Mouse (Mus musculus): ENCODE results near the gene St3gal3. TPM values are rescaled to one million over a fixed set of nuclear protein-coding genes. Genes with fewer than 3 reads are reported as not detected.

Gene St3gal3
- polyA plus RNA-seq, 1 experiment: 36.9 TPM

- DNase-seq (ENCODE audit: low read depth): no peak
- TF ChIP-seq CTCF (IDR thresholded peaks at IDR 0.05; ENCODE audit: borderline replicate concordance, extremely low read depth, insufficient read depth, insufficient read length) (no peak), POLR2A (IDR thresholded peaks at IDR 0.05; ENCODE audit: borderline replicate concordance, extremely low read depth, insufficient read depth, insufficient read length, poor library complexity, severe bottlenecking) (no peak)
Observed at GRCm38 (mm10) chr4:118043331-118044002, 91.2 kb downstream of the St3gal3 start.

GRCm38 (mm10) chr4:118042671-118043320, 91.9 kb downstream of the St3gal3 start:
- DNase-seq (ENCODE audit: low read depth): no peak
- TF ChIP-seq CTCF (IDR thresholded peaks at IDR 0.05; ENCODE audit: borderline replicate concordance, extremely low read depth, insufficient read depth, insufficient read length): no peak
- TF ChIP-seq POLR2A (IDR thresholded peaks at IDR 0.05; ENCODE audit: borderline replicate concordance, extremely low read depth, insufficient read depth, insufficient read length, poor library complexity, severe bottlenecking): no peak

GRCm38 (mm10) chr4:118041145-118041544, 93.6 kb downstream of the St3gal3 start:
- no peak for TF ChIP-seq CTCF (IDR thresholded peaks at IDR 0.05; ENCODE audit: borderline replicate concordance, extremely low read depth, insufficient read depth, insufficient read length)
- no peak for DNase-seq (ENCODE audit: low read depth)

GRCm38 (mm10) chr4:118040650-118041049, 94.1 kb downstream of the St3gal3 start:
- no peak for TF ChIP-seq POLR2A (IDR thresholded peaks at IDR 0.05; ENCODE audit: borderline replicate concordance, extremely low read depth, insufficient read depth, insufficient read length, poor library complexity, severe bottlenecking)
- no peak for DNase-seq (ENCODE audit: low read depth)

- DNase-seq (ENCODE audit: low read depth): no peak
- TF ChIP-seq CTCF (IDR thresholded peaks at IDR 0.05; ENCODE audit: borderline replicate concordance, extremely low read depth, insufficient read depth, insufficient read length) (no peak), POLR2A (IDR thresholded peaks at IDR 0.05; ENCODE audit: borderline replicate concordance, extremely low read depth, insufficient read depth, insufficient read length, poor library complexity, severe bottlenecking) (no peak)
Observed at GRCm38 (mm10) chr4:118039964-118040363, 94.8 kb downstream of the St3gal3 start.

- TF ChIP-seq POLR2A (IDR thresholded peaks at IDR 0.05; ENCODE audit: borderline replicate concordance, extremely low read depth, insufficient read depth, insufficient read length, poor library complexity, severe bottlenecking) (no peak), CTCF (IDR thresholded peaks at IDR 0.05; ENCODE audit: borderline replicate concordance, extremely low read depth, insufficient read depth, insufficient read length) (no peak)
- no peak for DNase-seq (ENCODE audit: low read depth)
Observed at GRCm38 (mm10) chr4:118038023-118038422, 96.7 kb downstream of the St3gal3 start.

- peak; percentile 45 for DNase-seq (ENCODE audit: low read depth)
- TF ChIP-seq CTCF (IDR thresholded peaks at IDR 0.05; ENCODE audit: borderline replicate concordance, extremely low read depth, insufficient read depth, insufficient read length): no peak
- TF ChIP-seq POLR2A (IDR thresholded peaks at IDR 0.05; ENCODE audit: borderline replicate concordance, extremely low read depth, insufficient read depth, insufficient read length, poor library complexity, severe bottlenecking): no peak
Observed at GRCm38 (mm10) chr4:118037406-118037805, 97.3 kb downstream of the St3gal3 start.

- DNase-seq (ENCODE audit: low read depth): no peak
- TF ChIP-seq CTCF (IDR thresholded peaks at IDR 0.05; ENCODE audit: borderline replicate concordance, extremely low read depth, insufficient read depth, insufficient read length): no peak
- TF ChIP-seq POLR2A (IDR thresholded peaks at IDR 0.05; ENCODE audit: borderline replicate concordance, extremely low read depth, insufficient read depth, insufficient read length, poor library complexity, severe bottlenecking): no peak
Observed at GRCm38 (mm10) chr4:118036531-118036930, 98.2 kb downstream of the St3gal3 start.

- DNase-seq (ENCODE audit: low read depth): no peak
- no peak for TF ChIP-seq POLR2A (IDR thresholded peaks at IDR 0.05; ENCODE audit: borderline replicate concordance, extremely low read depth, insufficient read depth, insufficient read length, poor library complexity, severe bottlenecking)
- TF ChIP-seq CTCF (IDR thresholded peaks at IDR 0.05; ENCODE audit: borderline replicate concordance, extremely low read depth, insufficient read depth, insufficient read length): no peak
Observed at GRCm38 (mm10) chr4:118035090-118035489, 99.6 kb downstream of the St3gal3 start.

- TF ChIP-seq POLR2A (IDR thresholded peaks at IDR 0.05; ENCODE audit: borderline replicate concordance, extremely low read depth, insufficient read depth, insufficient read length, poor library complexity, severe bottlenecking): no peak
- TF ChIP-seq CTCF (IDR thresholded peaks at IDR 0.05; ENCODE audit: borderline replicate concordance, extremely low read depth, insufficient read depth, insufficient read length): no peak
- DNase-seq (ENCODE audit: low read depth): no peak
Observed at GRCm38 (mm10) chr4:118033026-118033425, 101.7 kb downstream of the St3gal3 start.

GRCm38 (mm10) chr4:118031776-118032170, 102.9 kb downstream of the St3gal3 start:
- no peak for DNase-seq (ENCODE audit: low read depth)

GRCm38 (mm10) chr4:118031132-118031775, 103.5 kb downstream of the St3gal3 start:
- DNase-seq (ENCODE audit: low read depth): peak; percentile 77
- no peak for TF ChIP-seq CTCF (IDR thresholded peaks at IDR 0.05; ENCODE audit: borderline replicate concordance, extremely low read depth, insufficient read depth, insufficient read length)
- no peak for TF ChIP-seq POLR2A (IDR thresholded peaks at IDR 0.05; ENCODE audit: borderline replicate concordance, extremely low read depth, insufficient read depth, insufficient read length, poor library complexity, severe bottlenecking)

More at GRCm38 (mm10) chr4:118031776-118032170, 102.9 kb downstream of the St3gal3 start:
- TF ChIP-seq POLR2A (IDR thresholded peaks at IDR 0.05; ENCODE audit: borderline replicate concordance, extremely low read depth, insufficient read depth, insufficient read length, poor library complexity, severe bottlenecking) (no peak), CTCF (IDR thresholded peaks at IDR 0.05; ENCODE audit: borderline replicate concordance, extremely low read depth, insufficient read depth, insufficient read length) (no peak)

All from brain, embryonic 14.5 days (tissue).